Mouse (Mus musculus) c-Kit-positive CD71-positive TER-119-negative erythroid progenitor cells, embryonic 14.5 days (primary cell): ENCODE results near the gene Erf.
"Not testable (repeated sequence)": the region's sequence is repeated elsewhere in the genome, so short reads cannot be mapped to it uniquely, and the experiment has no call there.

Source experiments
- DNase-seq: peaks from one replicate; pipeline ENCODE4 v3.0.0-alpha.2; 2013; ENCODE audit warnings: low read depth

Erf gene

GRCm38 (mm10) chr7:25267751-25268463 is 17.3 kb upstream of the Erf start:
- DNase-seq: peak; percentile 99

GRCm38 (mm10) chr7:25267301-25267750 is 16.8 kb upstream of the Erf start, which contains the start of gene Cic:
Gene Cic (plus strand): TSS chr7:25267704.
- DNase-seq: peak; percentile 99

- no peak for DNase-seq
These were observed 15.8 kb upstream of the Erf start for GRCm38 (mm10) chr7:25266180-25266962.

GRCm38 (mm10) chr7:25265743-25266142 is 15.2 kb upstream of the Erf start:
- DNase-seq: not testable (repeated sequence)

- DNase-seq: no peak
These were observed 13.7 kb upstream of the Erf start for GRCm38 (mm10) chr7:25263968-25264870.

GRCm38 (mm10) chr7:25261896-25262295 is 11.3 kb upstream of the Erf start:
- DNase-seq: no peak

- DNase-seq: no peak
These were observed 1.3 kb upstream of the Erf start for GRCm38 (mm10) chr7:25251822-25252221.

GRCm38 (mm10) chr7:25251071-25251791 is 670 bp upstream of the Erf start:
- no peak for DNase-seq

- no peak for DNase-seq
These were observed 1.0 kb downstream of the Erf start for GRCm38 (mm10) chr7:25249314-25250140.

GRCm38 (mm10) chr7:25248846-25249313 is 1.7 kb downstream of the Erf start:
- DNase-seq: no peak

- DNase-seq: no peak
These were observed 2.4 kb downstream of the Erf start for GRCm38 (mm10) chr7:25248018-25248647.

- DNase-seq: no peak
These were observed 3.1 kb downstream of the Erf start for GRCm38 (mm10) chr7:25247498-25247897.

GRCm38 (mm10) chr7:25246759-25247137 is 3.8 kb downstream of the Erf start:
- no peak for DNase-seq

GRCm38 (mm10) chr7:25246079-25246758 is 4.3 kb downstream of the Erf start:
- DNase-seq: no peak

GRCm38 (mm10) chr7:25244562-25245369 is 5.8 kb downstream of the Erf start:
- no peak for DNase-seq

GRCm38 (mm10) chr7:25243361-25243760 is 7.2 kb downstream of the Erf start:
- DNase-seq: no peak

- DNase-seq: no peak
These were observed 9.5 kb downstream of the Erf start for GRCm38 (mm10) chr7:25241062-25241461.

- DNase-seq: no peak
These were observed 9.9 kb downstream of the Erf start for GRCm38 (mm10) chr7:25240631-25241030.
